Mouse (Mus musculus) midbrain, embryonic 10.5 days (tissue): ENCODE measurements around the gene Nmrk1. TPM values are rescaled to one million over a fixed set of nuclear protein-coding genes. Genes with fewer than 3 reads are reported as not detected.

Source experiments
- DNase-seq: peaks from one replicate; pipeline ENCODE4 v3.0.0-alpha.2; 2017; ENCODE audit warnings: low spot score
- H3K27ac ChIP-seq: fragments of 300-500 bp; sonication (generic); replicated peaks from 2 replicates; pipeline ENCODE4 v1.5.1; 2016; ENCODE audit warnings: mild to moderate bottlenecking
- H3K27me3 ChIP-seq: fragments of 300-500 bp; sonication (generic); 2 replicates; pipeline ENCODE4 v1.6.1; 2016; ENCODE audit warnings: low read depth, mild to moderate bottlenecking; ENCODE audit not compliant: poor library complexity, severe bottlenecking
- H3K36me3 ChIP-seq: fragments of 300-500 bp; sonication (generic); 2 replicates; pipeline ENCODE4 v1.6.1; 2016; ENCODE audit warnings: mild to moderate bottlenecking, moderate library complexity
- H3K4me1 ChIP-seq: fragments of 300-500 bp; sonication (generic); 2 replicates; pipeline ENCODE4 v1.6.1; 2016
- H3K4me3 ChIP-seq: fragments of 300-500 bp; sonication (generic); 2 replicates; pipeline ENCODE4 v1.5.1; 2016; ENCODE audit warnings: mild to moderate bottlenecking, moderate library complexity
- H3K9me3 ChIP-seq: fragments of 300-500 bp; sonication (generic); replicated peaks from 2 replicates; pipeline ENCODE4 v1.6.1; 2016; ENCODE audit warnings: mild to moderate bottlenecking
- WGBS: fragments of 180-500 bp; shearing (Covaris S2); methylation state at CpG from one replicate; pipeline ENCODE4 v1.1.7; 2016; 5-methylcytosine and 5-hydroxymethylcytosine counted together
- polyA plus RNA-seq: library from polyadenylated mRNA; unstranded; fragments of >200 nt; fragmentation: Nextera tagmentation; extraction: Ambion mirVana; gene quantifications from 2 replicates; pipeline ENCODE4 v1.2.1, GENCODE M21; 2016

The Nmrk1 gene
- polyA plus RNA-seq, 1 experiment from 2014 or later: 7.2 TPM

GRCm38 (mm10) chr19:18660466-18660865 lies 28.7 kb downstream of the Nmrk1 start:
- no peak for DNase-seq
- Histone ChIP-seq H3K4me1 (no peaks in the 10 kb centered on the region), H3K27me3 (no peaks in the 10 kb centered on the region), H3K9me3 (no peaks in the 10 kb centered on the region), H3K27ac (no peak overlapping the region), H3K4me3 (no peak overlapping the region), H3K36me3 (no peaks in the 10 kb centered on the region)
- 81% methylated on average over 3 of the region's 3 CpGs for WGBS

GRCm38 (mm10) chr19:18661683-18662082 lies 29.9 kb downstream of the Nmrk1 start:
- H3K27me3 ChIP-seq: no peaks in the 10 kb centered on the region
- no peaks in the 10 kb centered on the region for H3K9me3 ChIP-seq
- no peaks in the 10 kb centered on the region for H3K36me3 ChIP-seq
- DNase-seq: no peak
- WGBS: 58% methylated on average over 1 of the region's 1 CpGs
- H3K27ac ChIP-seq: no peak overlapping the region
- no peak overlapping the region for H3K4me3 ChIP-seq
- H3K4me1 ChIP-seq: no peaks in the 10 kb centered on the region

GRCm38 (mm10) chr19:18663904-18664303 lies 32.2 kb downstream of the Nmrk1 start:
- Histone ChIP-seq H3K27ac (no peak overlapping the region), H3K4me1 (no peaks in the 10 kb centered on the region), H3K4me3 (no peak overlapping the region), H3K27me3 (no peaks in the 10 kb centered on the region), H3K36me3 (no peaks in the 10 kb centered on the region), H3K9me3 (no peaks in the 10 kb centered on the region)
- DNase-seq: no peak
- 81% methylated on average over 2 of the region's 2 CpGs for WGBS

GRCm38 (mm10) chr19:18666966-18667365 lies 35.2 kb downstream of the Nmrk1 start:
- Histone ChIP-seq H3K27ac (no peak overlapping the region), H3K36me3 (no peaks in the 10 kb centered on the region), H3K4me1 (peaks cover 13% of the 10 kb centered on the region), H3K4me3 (no peak overlapping the region), H3K9me3 (no peaks in the 10 kb centered on the region), H3K27me3 (no peaks in the 10 kb centered on the region)
- no peak for DNase-seq
- 75% methylated on average over 7 of the region's 7 CpGs for WGBS

GRCm38 (mm10) chr19:18669551-18669950 lies 37.8 kb downstream of the Nmrk1 start:
- DNase-seq: peak; percentile 26
- H3K36me3 ChIP-seq: no peaks in the 10 kb centered on the region
- peak overlapping the region; percentile 61; the same call in 1 of the 2 replicates for H3K27ac ChIP-seq
- H3K4me1 ChIP-seq: peaks cover 30% of the 10 kb centered on the region
- 68% methylated on average over 7 of the region's 7 CpGs for WGBS
- H3K9me3 ChIP-seq: no peaks in the 10 kb centered on the region
- H3K4me3 ChIP-seq: no peak overlapping the region
- H3K27me3 ChIP-seq: no peaks in the 10 kb centered on the region

- peak within 1 kb of the TSS; percentile 93 for H3K27ac ChIP-seq
These were observed 38.9 kb downstream of the Nmrk1 start, which contains the start of gene Carnmt1 for GRCm38 (mm10) chr19:18670608-18671007. Carnmt1 (plus strand) TSS chr19:18670764.

GRCm38 (mm10) chr19:18671056-18671741 lies 39.4 kb downstream of the Nmrk1 start:
- Histone ChIP-seq H3K27ac (peak overlapping the region; percentile 93), H3K4me1 (peaks cover 30% of the 10 kb centered on the region), H3K27me3 (no peaks in the 10 kb centered on the region), H3K4me3 (peak overlapping the region; percentile 85), H3K9me3 (no peaks in the 10 kb centered on the region), H3K36me3 (no peaks in the 10 kb centered on the region)
- under 1% methylated on average over 63 of the region's 64 CpGs for WGBS
- DNase-seq: peak; percentile 59

More at GRCm38 (mm10) chr19:18670608-18671007, 38.9 kb downstream of the Nmrk1 start, which contains the start of gene Carnmt1:
- peak within 1 kb of the TSS; percentile 85 for H3K4me3 ChIP-seq
- DNase-seq: peak; percentile 97
- no peaks in the 10 kb centered on the region for H3K36me3 ChIP-seq
- WGBS: under 1% methylated on average over 54 of the region's 58 CpGs
- peaks cover 30% of the 10 kb centered on the region for H3K4me1 ChIP-seq
- H3K27me3 ChIP-seq: no peaks in the 10 kb centered on the region
- H3K9me3 ChIP-seq: no peaks in the 10 kb centered on the region

- H3K36me3 ChIP-seq: no peaks in the 10 kb centered on the region
These were observed 40.7 kb downstream of the Nmrk1 start for GRCm38 (mm10) chr19:18672498-18672897.

GRCm38 (mm10) chr19:18673116-18673515 lies 41.4 kb downstream of the Nmrk1 start:
- Histone ChIP-seq H3K27me3 (no peaks in the 10 kb centered on the region), H3K4me3 (peak overlapping the region; percentile 85), H3K27ac (no peak overlapping the region), H3K4me1 (peaks cover 30% of the 10 kb centered on the region), H3K36me3 (no peaks in the 10 kb centered on the region), H3K9me3 (no peaks in the 10 kb centered on the region)
- 11% methylated on average over 4 of the region's 4 CpGs for WGBS
- no peak for DNase-seq

More at GRCm38 (mm10) chr19:18672498-18672897, 40.7 kb downstream of the Nmrk1 start:
- DNase-seq: no peak
- Histone ChIP-seq H3K9me3 (no peaks in the 10 kb centered on the region), H3K27me3 (no peaks in the 10 kb centered on the region), H3K4me3 (peak overlapping the region; percentile 85), H3K27ac (no peak overlapping the region), H3K4me1 (peaks cover 30% of the 10 kb centered on the region)
- WGBS: 71% methylated on average over 3 of the region's 3 CpGs

- WGBS: 79% methylated on average over 4 of the region's 4 CpGs
- H3K27me3 ChIP-seq: no peaks in the 10 kb centered on the region
These were observed 50.4 kb downstream of the Nmrk1 start for GRCm38 (mm10) chr19:18682142-18682541.

GRCm38 (mm10) chr19:18687556-18687955 lies 55.8 kb downstream of the Nmrk1 start:
- no peaks in the 10 kb centered on the region for H3K27me3 ChIP-seq
- no peak overlapping the region for H3K4me3 ChIP-seq
- no peak for DNase-seq
- no peaks in the 10 kb centered on the region for H3K9me3 ChIP-seq
- no peaks in the 10 kb centered on the region for H3K4me1 ChIP-seq
- 74% methylated on average over 3 of the region's 3 CpGs for WGBS
- H3K27ac ChIP-seq: no peak overlapping the region
- H3K36me3 ChIP-seq: peaks cover 7% of the 10 kb centered on the region; the same call in 1 of the 2 replicates

More at GRCm38 (mm10) chr19:18682142-18682541, 50.4 kb downstream of the Nmrk1 start:
- Histone ChIP-seq H3K4me3 (no peak overlapping the region), H3K9me3 (no peaks in the 10 kb centered on the region), H3K36me3 (peaks cover 30% of the 10 kb centered on the region), H3K27ac (no peak overlapping the region), H3K4me1 (no peaks in the 10 kb centered on the region)
- no peak for DNase-seq

- Histone ChIP-seq H3K4me1 (no peaks in the 10 kb centered on the region), H3K4me3 (no peak overlapping the region), H3K9me3 (no peaks in the 10 kb centered on the region), H3K27me3 (no peaks in the 10 kb centered on the region), H3K27ac (no peak overlapping the region), H3K36me3 (peaks cover 27% of the 10 kb centered on the region)
- WGBS: 84% methylated on average over 3 of the region's 3 CpGs
- DNase-seq: no peak
These were observed 60.4 kb downstream of the Nmrk1 start for GRCm38 (mm10) chr19:18692176-18692575.

GRCm38 (mm10) chr19:18692768-18693167 lies 61.0 kb downstream of the Nmrk1 start:
- Histone ChIP-seq H3K36me3 (peaks cover 27% of the 10 kb centered on the region), H3K4me1 (no peaks in the 10 kb centered on the region), H3K4me3 (no peak overlapping the region), H3K27ac (no peak overlapping the region), H3K27me3 (no peaks in the 10 kb centered on the region), H3K9me3 (no peaks in the 10 kb centered on the region)
- no peak for DNase-seq
- 89% methylated on average over 2 of the region's 2 CpGs for WGBS
